Mouse (Mus musculus): ENCODE data around the gene Sdccag8.

Sdccag8 gene

DNA sequence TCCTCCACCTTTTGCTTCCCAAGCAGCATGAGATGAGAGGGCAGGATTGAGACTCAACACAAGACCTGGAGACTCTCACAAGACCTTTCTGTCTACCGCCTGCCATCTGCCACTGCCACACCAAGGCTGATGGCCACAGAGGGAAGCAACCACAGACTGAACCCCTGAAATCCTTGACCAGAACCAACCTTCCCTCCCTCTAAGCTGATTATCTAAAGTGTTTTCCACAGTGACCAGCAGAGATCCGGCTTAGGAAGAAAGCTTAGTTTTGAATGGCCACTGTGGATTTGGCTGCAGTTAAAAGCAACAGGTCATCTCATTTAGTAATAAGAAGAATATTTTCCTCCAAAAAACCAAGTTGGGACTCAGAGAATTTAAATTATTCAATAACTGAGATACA, 167.1 kb downstream of the Sdccag8 start:
- DNase-seq (ENCODE audit: low read depth, low spot score): no peak

DNA sequence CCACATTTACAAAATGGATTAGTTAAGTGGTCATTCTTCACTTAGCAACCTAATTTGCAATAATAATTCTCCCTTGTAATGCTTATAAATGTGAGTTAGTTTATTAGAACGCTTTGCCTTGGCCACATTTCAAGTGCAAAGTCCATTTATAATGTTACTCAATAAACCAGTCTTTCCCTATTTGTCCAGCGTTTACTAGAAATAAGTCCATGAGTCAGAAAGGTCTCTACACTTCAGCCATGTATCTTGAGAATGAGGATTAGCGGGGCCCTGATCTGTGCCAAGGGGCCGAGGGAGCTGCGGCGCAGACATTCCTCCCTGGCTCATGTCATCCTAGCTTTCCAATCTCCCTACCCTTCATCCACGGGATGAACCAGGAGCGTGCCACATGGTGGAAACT, 168.2 kb downstream of the Sdccag8 start:
- no peak for DNase-seq (ENCODE audit: low read depth, low spot score)

GRCm38 (mm10) chr1:176985691-176986090, 171.2 kb downstream of the Sdccag8 start:
- DNase-seq (ENCODE audit: low read depth, low spot score): no peak

- no peak for DNase-seq (ENCODE audit: low read depth, low spot score)
These were observed 171.8 kb downstream of the Sdccag8 start for GRCm38 (mm10) chr1:176986275-176986674.

DNA sequence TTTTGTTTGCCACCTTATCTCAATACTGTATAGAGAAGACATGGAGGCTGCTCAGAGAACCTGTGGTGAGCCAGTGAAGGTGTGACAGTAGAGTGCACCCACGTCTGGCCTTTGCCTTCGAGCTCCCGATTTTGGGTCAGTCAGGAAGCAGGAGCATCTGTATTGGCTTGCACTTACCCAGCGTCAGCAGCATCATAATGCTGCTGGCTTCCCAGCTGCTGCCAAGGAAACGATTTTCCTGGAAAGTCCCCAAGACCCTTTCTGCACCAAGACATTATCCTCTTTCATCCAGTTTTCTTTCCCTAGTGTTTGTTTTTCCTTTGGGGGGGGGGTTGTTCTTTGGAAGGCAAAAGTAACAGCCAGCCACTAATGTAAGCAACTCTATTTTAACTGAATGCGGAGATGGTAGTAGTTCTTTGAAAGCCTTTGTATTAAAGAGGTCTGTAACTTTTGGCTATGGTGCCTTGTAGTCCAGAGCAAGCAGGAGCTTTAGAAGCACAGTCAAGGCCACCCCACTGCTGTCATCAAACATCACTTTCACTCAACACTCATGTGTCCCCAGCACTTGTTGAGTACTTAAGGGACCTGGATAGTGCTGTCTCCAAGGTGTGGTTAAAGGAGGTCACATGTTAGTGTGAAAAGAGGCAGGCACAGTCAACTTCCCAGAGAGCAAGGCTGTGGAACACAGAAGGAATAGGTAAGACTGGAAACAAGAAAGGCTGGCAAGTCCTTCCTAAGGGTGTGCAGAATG, 172.7 kb downstream of the Sdccag8 start:
- DNase-seq (ENCODE audit: low read depth, low spot score): no peak

DNA sequence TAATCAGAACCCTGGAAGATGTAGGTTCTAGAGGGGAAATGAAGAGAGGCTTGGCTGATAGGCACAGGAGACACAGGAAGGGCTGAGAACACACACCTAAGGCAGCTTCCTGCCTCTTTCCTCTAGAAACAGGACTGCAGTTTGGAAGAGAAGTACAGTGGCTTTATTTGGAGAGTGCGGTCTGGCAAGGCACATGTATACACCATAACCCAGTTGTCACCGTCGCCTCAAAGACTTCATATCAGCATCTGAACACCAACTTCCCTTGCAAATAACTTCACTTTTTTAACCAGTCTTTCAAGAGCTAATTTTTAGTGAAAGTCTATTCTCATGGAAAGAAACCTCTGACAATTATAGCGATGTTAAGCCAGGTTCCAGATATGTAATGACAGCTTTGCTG, 177.0 kb downstream of the Sdccag8 start:
- no peak for DNase-seq (ENCODE audit: low read depth, low spot score)

GRCm38 (mm10) chr1:176992517-176992916, 178.1 kb downstream of the Sdccag8 start:
- DNase-seq (ENCODE audit: low read depth, low spot score): peak; percentile 21

GRCm38 (mm10) chr1:176993141-176994010, 178.9 kb downstream of the Sdccag8 start:
- DNase-seq (ENCODE audit: low read depth, low spot score): peak; percentile 19

DNA sequence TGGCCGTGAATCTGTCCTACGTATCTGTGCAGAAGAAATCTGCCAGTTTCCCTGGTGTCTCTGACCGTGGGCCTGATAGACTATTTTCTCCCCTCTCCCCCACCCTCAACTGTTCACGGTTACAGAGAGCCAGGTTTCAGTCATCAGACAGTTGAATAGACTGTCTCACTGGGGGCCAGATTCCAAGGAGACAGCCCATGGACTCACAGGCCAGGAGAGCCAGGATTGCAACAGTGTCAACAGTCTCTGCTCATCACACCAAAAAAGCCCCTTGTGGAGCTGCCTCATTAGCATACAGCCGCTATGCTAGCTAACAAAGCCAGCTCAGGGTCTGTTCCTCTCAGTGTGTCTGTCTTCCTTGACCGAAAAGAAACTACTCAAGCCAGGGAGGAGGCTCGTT, 179.6 kb downstream of the Sdccag8 start:
- peak; percentile 36 for DNase-seq (ENCODE audit: low read depth, low spot score)

GRCm38 (mm10) chr1:176994707-176995418, 180.4 kb downstream of the Sdccag8 start:
- no peak for DNase-seq (ENCODE audit: low read depth, low spot score)

DNA sequence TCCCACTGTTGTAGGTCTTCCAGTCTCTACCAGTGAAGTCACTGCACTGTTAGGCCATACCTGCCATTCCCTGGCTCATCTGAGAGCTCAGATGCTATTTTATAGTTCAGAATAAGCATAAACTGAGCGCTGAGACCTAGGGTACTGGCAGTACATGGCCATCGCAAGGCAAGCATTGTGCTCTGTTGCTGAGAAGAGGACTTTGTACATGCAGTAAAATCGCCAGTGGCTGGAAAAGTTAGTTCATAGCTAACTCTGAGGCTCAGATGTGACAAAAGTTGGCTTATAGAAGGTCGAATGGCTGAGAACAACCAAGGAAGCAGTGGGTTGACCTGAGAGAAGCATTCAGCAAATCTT, 180.9 kb downstream of the Sdccag8 start:
- DNase-seq (ENCODE audit: low read depth, low spot score): no peak

DNA sequence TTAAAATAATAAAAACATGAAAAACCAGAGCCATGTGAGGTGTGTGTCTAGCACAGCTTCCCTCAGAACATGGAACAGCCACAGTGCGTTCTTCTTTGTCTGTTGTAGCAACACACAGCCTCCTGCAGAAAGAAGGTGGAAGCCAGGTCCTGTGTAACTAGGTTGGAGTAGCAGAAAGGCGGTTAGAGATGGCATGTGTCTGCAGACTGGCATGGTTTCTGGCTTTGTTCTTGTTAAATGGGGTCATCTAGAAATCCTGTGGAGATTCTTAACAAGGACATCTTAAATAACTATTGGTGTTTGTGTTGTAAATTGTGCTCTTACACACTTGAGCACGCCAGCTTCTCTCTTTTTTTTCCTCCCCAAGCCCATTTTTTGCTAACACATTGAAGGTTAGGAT, 181.7 kb downstream of the Sdccag8 start:
- no peak for DNase-seq (ENCODE audit: low read depth, low spot score)

DNA sequence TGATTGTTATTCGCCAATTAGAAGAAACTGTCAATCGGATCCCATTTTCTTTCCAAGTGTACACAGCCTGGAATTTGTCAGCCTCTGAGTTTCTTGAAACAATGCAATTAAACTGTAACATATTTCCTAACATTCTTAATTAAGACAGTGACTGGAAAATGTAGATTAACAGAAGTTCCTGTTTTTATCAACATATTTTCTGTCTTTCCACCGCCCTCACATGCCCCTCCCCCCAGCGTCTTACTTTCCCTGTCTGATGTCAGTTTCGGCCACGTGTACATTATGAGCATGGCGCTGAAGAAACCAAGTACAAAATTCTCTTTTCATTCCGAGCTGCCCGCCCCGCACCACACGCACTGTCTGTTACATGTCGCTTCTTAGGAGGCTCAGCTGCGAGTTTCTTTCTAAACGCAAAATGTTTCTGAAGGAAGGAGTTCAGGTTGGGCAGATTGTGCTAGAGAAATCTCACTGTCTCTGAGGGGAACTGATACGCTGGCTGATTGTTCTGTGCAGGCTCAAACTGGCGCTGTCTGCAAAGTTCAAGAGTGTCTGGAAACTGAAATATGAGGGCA, 182.3 kb downstream of the Sdccag8 start:
- no peak for DNase-seq (ENCODE audit: low read depth, low spot score)

GRCm38 (mm10) chr1:176997254-176997653, 182.8 kb downstream of the Sdccag8 start:
- no peak for DNase-seq (ENCODE audit: low read depth, low spot score)

DNA sequence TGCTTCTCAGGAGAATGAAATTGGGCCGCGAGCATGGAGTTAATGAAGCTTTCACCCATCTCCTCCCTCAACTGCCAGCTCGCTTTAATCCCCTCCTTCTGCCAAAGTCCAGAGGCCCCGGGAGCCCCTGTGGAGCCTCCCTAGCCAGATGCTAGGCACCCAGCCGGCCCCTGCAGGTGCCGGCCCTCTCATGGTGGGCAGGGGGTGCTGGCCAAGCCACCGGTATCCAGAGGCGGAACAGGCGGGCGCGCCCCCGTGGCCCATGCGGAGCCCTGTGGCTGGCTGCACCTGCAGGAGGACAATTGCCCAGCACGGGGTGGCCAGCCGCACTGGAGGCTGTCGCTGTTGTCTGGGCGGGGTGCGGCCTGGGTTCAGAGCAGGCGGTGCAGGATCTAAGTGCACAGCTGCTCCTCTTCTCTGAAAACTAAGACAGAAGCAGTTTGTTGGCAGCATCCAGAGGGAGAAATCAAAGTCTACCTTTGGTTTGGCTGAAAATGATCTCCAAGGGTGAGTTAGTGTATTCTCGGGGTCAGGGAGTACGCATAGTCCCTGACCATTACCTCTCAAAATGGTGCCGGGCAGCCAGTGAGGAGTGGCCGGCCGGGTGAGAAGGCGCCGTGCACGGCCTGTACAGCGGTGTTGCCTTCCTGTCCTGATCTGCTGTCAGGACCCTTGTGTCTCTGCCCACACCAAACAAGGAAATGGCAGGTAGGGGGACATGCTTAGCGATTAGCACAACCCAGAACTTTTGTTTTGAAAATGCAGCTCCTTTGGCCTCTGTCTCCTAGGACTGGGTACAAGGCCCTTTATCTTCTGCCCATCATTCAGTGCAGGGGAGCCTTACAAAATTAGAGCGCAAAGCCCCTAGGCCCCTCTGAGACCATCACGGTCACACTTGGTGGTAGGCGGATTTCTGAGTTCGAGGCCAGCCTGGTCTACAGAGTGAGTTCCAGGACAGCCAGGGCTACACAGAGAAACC, 183.5 kb downstream of the Sdccag8 start:
- peak; percentile 44 for DNase-seq (ENCODE audit: low read depth, low spot score)

DNA sequence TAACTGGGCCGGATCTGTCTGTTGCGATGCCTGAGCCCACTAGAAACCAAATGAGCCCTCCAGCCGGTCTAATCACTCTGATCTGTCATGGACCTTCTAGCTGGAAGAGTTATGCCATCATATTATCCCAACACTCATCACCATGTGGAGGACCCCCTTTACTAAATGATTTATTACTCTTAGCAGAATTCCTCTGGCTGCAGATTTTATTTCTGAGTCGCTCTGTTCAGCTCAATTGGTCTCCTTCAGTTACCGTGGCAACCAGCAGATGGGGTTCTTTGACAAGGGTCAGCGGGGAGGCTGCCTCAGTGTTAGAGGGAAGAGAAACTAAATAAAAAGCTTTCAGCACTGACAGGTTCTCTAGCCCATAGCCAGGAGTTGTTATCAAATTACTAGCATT, 184.6 kb downstream of the Sdccag8 start:
- DNase-seq (ENCODE audit: low read depth, low spot score): peak; percentile 30

DNA sequence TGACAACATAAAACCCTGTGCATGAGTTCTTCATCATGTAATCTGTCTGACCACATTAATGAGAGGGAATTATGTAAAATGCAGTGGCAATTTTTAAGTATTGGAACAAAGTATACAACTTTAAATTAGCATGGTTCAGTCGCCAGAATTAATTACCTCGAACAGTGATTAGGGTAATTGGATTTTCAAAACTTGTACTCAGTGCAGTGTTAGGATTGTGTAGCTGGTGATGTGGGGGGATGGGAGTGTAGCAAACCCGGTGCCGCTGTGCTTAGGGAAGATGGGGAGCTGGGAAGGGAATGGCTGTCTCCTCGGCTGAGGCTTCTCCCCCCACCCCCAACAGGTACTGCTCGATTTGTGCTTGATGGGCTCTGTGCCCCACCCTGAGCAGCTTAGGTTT, 188.5 kb downstream of the Sdccag8 start:
- no peak for DNase-seq (ENCODE audit: low read depth, low spot score)

- no peak for DNase-seq (ENCODE audit: low read depth, low spot score)
These were observed 189.7 kb downstream of the Sdccag8 start for GRCm38 (mm10) chr1:177004041-177004741.

DNA sequence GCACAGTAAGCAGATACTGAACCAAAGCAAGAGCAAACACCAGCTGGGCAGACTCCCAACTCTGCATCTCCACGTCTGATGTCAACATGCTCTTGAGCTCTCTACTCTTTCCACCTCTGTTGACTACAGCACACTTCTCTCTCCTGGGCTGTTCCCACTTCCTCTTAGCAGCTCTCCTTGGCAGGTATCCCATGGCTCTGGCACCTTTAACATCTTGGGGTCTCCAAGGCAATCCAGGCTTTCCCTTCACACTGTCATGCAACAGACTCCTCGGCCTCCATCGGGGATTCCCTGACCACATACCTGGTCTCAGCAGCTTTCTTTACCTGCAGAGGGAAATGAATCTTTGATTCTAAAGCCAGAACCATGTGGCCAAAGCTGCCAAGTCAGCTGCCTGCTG, 192.9 kb downstream of the Sdccag8 start:
- no peak for DNase-seq (ENCODE audit: low read depth, low spot score)

GRCm38 (mm10) chr1:177008777-177009176, 194.3 kb downstream of the Sdccag8 start:
- DNase-seq (ENCODE audit: low read depth, low spot score): no peak
